ENCODE assay signal across 34 mouse cellular contexts in genomic region chr1:136225846-136226245, GRCm38 (mm10). TPM values are rescaled to one million over a fixed set of nuclear protein-coding genes. Genes with fewer than 3 reads are reported as not detected.
"Had no signal": no experiment of that assay in that cellular context is flagged by ENCODE, and none has a peak within 500 bp of the region (broad histone marks: within the 10 kb centered on the region; RNA-seq: fewer than 3 reads in every experiment).

No protein-coding gene starts in this region.

- DNase-seq: gastrocnemius, postnatal 14 days; gastrocnemius, postnatal 36 days; heart, adult 18-20 months; heart, postnatal 14 days; heart, postnatal 36 days; kidney, adult 11 months; kidney, adult 2 months; kidney, adult 9 months; kidney, postnatal 14 days; kidney, postnatal 36 days; layer of hippocampus, adult 9-11 months; layer of hippocampus, postnatal 36 days had no signal

RNA-seq across cellular contexts. Expression of gene Inava, which starts 8.2 kb away (rescaled TPM):
- total RNA-seq: gastrocnemius, adult 18-20 months; gastrocnemius, adult 8-10 months; gastrocnemius, postnatal 14 days; gastrocnemius, postnatal 36 days; heart, adult 18-20 months; heart, adult 8-10 months; heart, postnatal 36 days; hematopoietic stem cell, adult 5-6 weeks; liver, adult 2 months had no signal

RNA-seq across cellular contexts. Expression of gene Mroh3, which starts 13.2 kb away (rescaled TPM):
- total RNA-seq: gastrocnemius, adult 18-20 months; gastrocnemius, adult 8-10 months; gastrocnemius, postnatal 14 days; gastrocnemius, postnatal 36 days; heart, adult 18-20 months; heart, adult 8-10 months; heart, postnatal 14 days; heart, postnatal 36 days; hematopoietic stem cell, adult 5-6 weeks; liver, adult 2 months had no signal
- polyA plus RNA-seq: heart, embryonic 12.5 days; heart, embryonic 14.5 days; heart, embryonic 16.5 days; hindbrain, embryonic 13.5 days; hindbrain, embryonic 15.5 days; kidney, postnatal 0 days; limb, embryonic 13.5 days; limb, embryonic 15.5 days; liver, adult 2 months; liver, embryonic 12.5 days had no signal

RNA-seq across cellular contexts. Expression of gene Gpr25, which starts 34.8 kb away (rescaled TPM):
- total RNA-seq: gastrocnemius, adult 18-20 months; gastrocnemius, adult 8-10 months; gastrocnemius, postnatal 14 days; gastrocnemius, postnatal 36 days; heart, adult 18-20 months; heart, adult 8-10 months; heart, postnatal 14 days; heart, postnatal 36 days; hematopoietic stem cell, adult 5-6 weeks; liver, adult 2 months had no signal
- polyA plus RNA-seq: gonadal fat pad, adult 2 months; heart, embryonic 10.5 days; heart, embryonic 12.5 days; heart, embryonic 14.5 days; hindbrain, embryonic 11.5 days; intestine, embryonic 14.5 days; intestine, embryonic 16.5 days; kidney, embryonic 15.5 days; kidney, postnatal 0 days; limb, embryonic 11.5 days; limb, embryonic 13.5 days; limb, embryonic 15.5 days; liver, embryonic 12.5 days; liver, embryonic 14.5 days had no signal
